Mouse (Mus musculus): ENCODE data around the gene Srrm4.

DNA sequence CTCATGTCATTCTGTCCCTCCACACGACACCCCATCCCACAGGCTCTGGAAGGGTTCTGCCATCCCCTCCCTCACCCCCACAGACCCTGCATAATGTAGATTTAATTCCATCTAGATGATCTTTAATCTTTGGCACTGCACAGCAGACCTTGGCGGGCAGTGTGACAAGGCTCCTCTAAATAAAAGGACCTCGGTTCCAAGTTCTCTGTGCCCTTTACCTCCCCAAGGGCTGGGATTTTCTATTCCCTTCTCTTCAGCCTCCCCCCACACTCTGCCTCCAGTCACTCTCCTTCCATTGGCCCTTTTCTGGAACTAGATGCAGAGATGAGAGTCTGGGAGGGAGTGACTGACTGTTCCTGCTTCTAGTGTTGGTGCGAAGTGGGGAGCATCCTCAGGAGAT, 202.3 kb downstream of the Srrm4 start:
- TF ChIP-seq POLR2A (IDR thresholded peaks at IDR 0.05; ENCODE audit: control insufficient read depth, low read depth, low read length): no peak
- no peak for TF ChIP-seq CTCF (IDR thresholded peaks at IDR 0.05; ENCODE audit: control insufficient read depth, insufficient read depth, insufficient replicate concordance, low read depth, low read length)

All from testis, adult 2 months (tissue).